Mouse (Mus musculus) erythroblast, embryonic 14.5 days (primary cell): Measurements from ENCODE around the gene Ammecr1.

Experiments used
- GATA1 ChIP-seq: IDR thresholded peaks from 2 replicates; pipeline ENCODE4 v1.6.1; 2012; ENCODE audit warnings: low read length, inconsistent platforms, mixed read lengths
- TAL1 ChIP-seq: IDR thresholded peaks from 3 replicates; pipeline ENCODE4 v1.6.1; 2012; ENCODE audit warnings: low read length, inconsistent platforms, mixed read lengths

- TF ChIP-seq TAL1: no peak
- TF ChIP-seq GATA1: no peak
These were observed 17.6 kb upstream of the Ammecr1 start for GRCm38 (mm10) chrX:142984170-142984569.
